Mouse (Mus musculus) kidney, adult 2 months (tissue): ENCODE results near the gene Fam208b. TPM values are rescaled to one million over a fixed set of nuclear protein-coding genes. Genes with fewer than 3 reads are reported as not detected.

Source experiments
- polyA plus RNA-seq: library from polyadenylated mRNA; depleted of rRNA; stranded (reverse); fragments of >200 nt; gene quantifications from 2 replicates; pipeline ENCODE4 v1.2.3, GENCODE M21; 2012; rRNA removed

Fam208b gene
- polyA plus RNA-seq, 1 experiment = 2.8 TPM

Other genes with a start within 250 kb of the Fam208b start
- 159 and 174 TPM in 2 replicates for gene Gdi2, start 73.0 kb downstream of the Fam208b start, polyA plus RNA-seq
- 41.9 and 42.6 TPM in 2 replicates for gene Asb13, start 22.9 kb upstream of the Fam208b start, polyA plus RNA-seq
- 1.7 and 2.5 TPM in 2 replicates for gene Calml3, start 193.2 kb upstream of the Fam208b start, polyA plus RNA-seq
- gene Calm4, start 226.6 kb upstream of the Fam208b start, polyA plus RNA-seq = not detected in 2 replicates
- gene Calm5, start 243.1 kb upstream of the Fam208b start, polyA plus RNA-seq = not detected in 2 replicates